7 mouse cellular contexts compared by ENCODE assay signal in genomic region chr11:68965845-68966244, GRCm38 (mm10). TPM values are rescaled to one million over a fixed set of nuclear protein-coding genes. Genes with fewer than 3 reads are reported as not detected.
DNase-seq lines count a peak whose midpoint lies in the region; TF ChIP-seq lines count a peak whose summit lies in the region.

No protein-coding gene starts in this region.

- TF ChIP-seq EP300 in CH12.LX (IDR thresholded peaks at IDR 0.05; ENCODE audit: low read length) = no peak

- H3K4me1 ChIP-seq in CH12.LX (ENCODE audit: control insufficient read depth in 1 of 2, insufficient read depth in 2 of 2) = peaks cover 6 to 21% of the 10 kb centered on the region in 2 experiments; a peak in 3 of 4 replicates

- peak; percentile 79 for TF ChIP-seq CTCF in layer of hippocampus, adult 2 months (conservative IDR thresholded peaks at IDR 0.05)
- peak in 1 of 2 experiments; percentile 88; a peak in 3 of 4 replicates for TF ChIP-seq CTCF in CH12.LX (conservative IDR thresholded peaks at IDR 0.05 in 1 of 2, IDR thresholded peaks at IDR 0.05 in 1 of 2; ENCODE audit: low read depth in 2 of 2, low read length in 2 of 2)

- in situ Hi-C loops in CH12.LX (cut with MboI; ENCODE audit: low pct_ligation_motif_present, low pct_unique_long_range_greater_than_20kb, low sequenced_read_pairs) = no loop called here

- no peaks in the 10 kb centered on the region for H3K79me2 ChIP-seq in CH12.LX (replicated peaks; ENCODE audit: control insufficient read depth, extremely low read depth, insufficient read depth, poor library complexity, severe bottlenecking)

- peaks cover 0 to 9% of the 10 kb centered on the region in 2 experiments for H3K36me3 ChIP-seq in CH12.LX (replicated peaks in 1 of 2; ENCODE audit: control insufficient read depth in 1 of 2, insufficient read depth in 1 of 2, low read length in 1 of 2)

- no peaks in the 10 kb centered on the region for H3K9me3 ChIP-seq in CH12.LX (replicated peaks; ENCODE audit: low read length)

- H3K4me3 ChIP-seq in layer of hippocampus, adult 2 months = no peak overlapping the region
- H3K4me3 ChIP-seq in CH12.LX (replicated peaks in 1 of 3; ENCODE audit: low read depth in 2 of 3, low read length in 2 of 3, poor library complexity in 1 of 3) = no peak overlapping the region

- no peak overlapping the region for H3K9ac ChIP-seq in CH12.LX (ENCODE audit: insufficient read depth, low read depth)

- H3K27me3 ChIP-seq in CH12.LX (replicated peaks) = peaks cover 17% of the 10 kb centered on the region

- no peak for TF ChIP-seq POLR2A in CH12.LX (IDR thresholded peaks at IDR 0.05; ENCODE audit: low read depth, low read length)

- dilution Hi-C loops in CH12.LX (cut with MboI; ENCODE audit: extremely low pct_ligation_motif_present, extremely low pct_unique_long_range_greater_than_20kb, low sequenced_read_pairs) = no loop called here

- DNase-seq in layer of hippocampus, adult 2 months (ENCODE audit: low spot score in 2 of 2) = peak in 1 of 2 experiments; percentile 57
- DNase-seq in layer of hippocampus, adult 9-11 months = no peak
- peak; percentile 85 for DNase-seq in CH12.LX (ENCODE audit: extremely low read depth)
- peak; percentile 76 for DNase-seq in adrenal gland, postnatal 10 days
- DNase-seq in forelimb bud, embryonic 11.5 days (ENCODE audit: low read depth, low spot score) = peak; percentile 58
- DNase-seq in lung, postnatal 25 days (ENCODE audit: low spot score) = peak; percentile 67
- DNase-seq in thymus, postnatal 25 days = peak; percentile 69

- no peak overlapping the region for H3K4me2 ChIP-seq in CH12.LX (ENCODE audit: insufficient read depth, low read depth, poor library complexity, severe bottlenecking)

- no peak overlapping the region for H3K27ac ChIP-seq in layer of hippocampus, adult 2 months
- H3K27ac ChIP-seq in CH12.LX (ENCODE audit: insufficient read depth, low read depth) = no peak overlapping the region

- peak; percentile 77 for TF ChIP-seq RAD21 in CH12.LX (IDR thresholded peaks at IDR 0.05; ENCODE audit: low read depth, low read length)

TF ChIP-seq in CH12.LX, 34 proteins besides CTCF, POLR2A, EP300 and RAD21:
- TF ChIP-seq BHLHE40 (IDR thresholded peaks at IDR 0.05; ENCODE audit: low read depth, low read length) = no peak
- TF ChIP-seq KAT2A (IDR thresholded peaks at IDR 0.05; ENCODE audit: insufficient replicate concordance, low read length) = no peak
- no peak for TF ChIP-seq UBTF (IDR thresholded peaks at IDR 0.05; ENCODE audit: low read depth, low read length)
- no peak for TF ChIP-seq GABPA (IDR thresholded peaks at IDR 0.05; ENCODE audit: insufficient replicate concordance, low read depth, low read length)
- 0 out of 2 replicates have a peak, but pooled peaks have one; percentile 23 for TF ChIP-seq MXI1 (IDR thresholded peaks at IDR 0.05; ENCODE audit: low read depth, low read length)
- TF ChIP-seq SMC3 (IDR thresholded peaks at IDR 0.05; ENCODE audit: low read depth, low read length) = peak; percentile 80
- no peak for TF ChIP-seq USF1 (IDR thresholded peaks at IDR 0.05; ENCODE audit: low read depth, low read length)
- TF ChIP-seq ZKSCAN1 (IDR thresholded peaks at IDR 0.05; ENCODE audit: borderline replicate concordance, low read depth, low read length) = no peak
- no peak for TF ChIP-seq JUND (conservative IDR thresholded peaks at IDR 0.05; ENCODE audit: low read depth, low read length)
- TF ChIP-seq CHD2 (IDR thresholded peaks at IDR 0.05; ENCODE audit: low read length) = no peak
- TF ChIP-seq ETS1 (conservative IDR thresholded peaks at IDR 0.05; ENCODE audit: low read depth, low read length) = no peak
- TF ChIP-seq ZMIZ1 (IDR thresholded peaks at IDR 0.05; ENCODE audit: low read depth, low read length) = no peak
- TF ChIP-seq TBP (conservative IDR thresholded peaks at IDR 0.05; ENCODE audit: low read depth, low read length) = 0 out of 2 replicates have a peak, but pooled peaks have one; percentile 19
- TF ChIP-seq ZC3H11A (IDR thresholded peaks at IDR 0.05; ENCODE audit: low read depth, low read length) = no peak
- no peak for TF ChIP-seq MAX (IDR thresholded peaks at IDR 0.05; ENCODE audit: low read length)
- no peak for TF ChIP-seq E2F4 (IDR thresholded peaks at IDR 0.05; ENCODE audit: insufficient replicate concordance, low read depth, low read length)
- 0 out of 2 replicates have a peak, but pooled peaks have one; percentile 9 for TF ChIP-seq ZNF384 (IDR thresholded peaks at IDR 0.05; ENCODE audit: low read depth, low read length)
- TF ChIP-seq USF2 (conservative IDR thresholded peaks at IDR 0.05; ENCODE audit: low read depth, low read length) = no peak
- TF ChIP-seq NELFE (IDR thresholded peaks at IDR 0.05; ENCODE audit: low read depth, low read length) = no peak
- 0 out of 2 replicates have a peak, but pooled peaks have one; percentile 19 for TF ChIP-seq IRF4 (IDR thresholded peaks at IDR 0.05; ENCODE audit: low read depth, low read length)
- TF ChIP-seq JUN (IDR thresholded peaks at IDR 0.05; ENCODE audit: insufficient read depth, low read depth, low read length) = no peak
- TF ChIP-seq NRF1 (IDR thresholded peaks at IDR 0.05; ENCODE audit: low read depth, low read length) = no peak
- TF ChIP-seq HCFC1 (IDR thresholded peaks at IDR 0.05; ENCODE audit: low read depth, low read length) = no peak
- no peak; the same call in 1 of the 2 replicates for TF ChIP-seq ELF1 (IDR thresholded peaks at IDR 0.05; ENCODE audit: low read depth, low read length)
- TF ChIP-seq MAZ (IDR thresholded peaks at IDR 0.05; ENCODE audit: low read depth, low read length) = 0 out of 2 replicates have a peak, but pooled peaks have one; percentile 39
- TF ChIP-seq CHD1 (IDR thresholded peaks at IDR 0.05; ENCODE audit: low read depth, low read length) = no peak
- no peak for TF ChIP-seq PAX5 (IDR thresholded peaks at IDR 0.05; ENCODE audit: low read length)
- no peak for TF ChIP-seq MEF2A (IDR thresholded peaks at IDR 0.05; ENCODE audit: borderline replicate concordance, low read depth, low read length)
- TF ChIP-seq MAFK (IDR thresholded peaks at IDR 0.05; ENCODE audit: insufficient replicate concordance, low read length) = no peak
- no peak for TF ChIP-seq POLR2AphosphoS2 (IDR thresholded peaks at IDR 0.05; ENCODE audit: low read depth, low read length)
- TF ChIP-seq SIN3A (IDR thresholded peaks at IDR 0.05; ENCODE audit: low read length) = peak; percentile 72; the same call in 1 of the 2 replicates
- TF ChIP-seq MYC (IDR thresholded peaks at IDR 0.05; ENCODE audit: low read depth, low read length) = peak; percentile 69; the same call in 1 of the 2 replicates
- TF ChIP-seq RCOR1 (conservative IDR thresholded peaks at IDR 0.05; ENCODE audit: low read depth, low read length) = no peak
- no peak for TF ChIP-seq TCF12 (IDR thresholded peaks at IDR 0.05; ENCODE audit: low read depth, low read length)

RNA-seq across cellular contexts. Expression of gene Slc25a35, which starts 2.1 kb away (rescaled TPM):
- 1 to 10 TPM; 5.8 to 6.2 TPM for total RNA-seq in layer of hippocampus, adult 2 months (2021)
- total RNA-seq in CH12.LX (2012; rRNA removed) (1.6 and 3.9 TPM in 2 replicates), CH12.LX (2014; rRNA removed) (not detected in 2 replicates)
- 0.83 and 1.0 TPM in 2 replicates for polyA plus RNA-seq in CH12.LX (2012; ENCODE audit: insufficient read length, low read depth)
- total RNA-seq in adrenal gland, postnatal 10 days (2021) = 10 to 100 TPM; 28.5 to 32.9 TPM

RNA-seq across cellular contexts. Expression of gene Arhgef15, which starts 8.6 kb away (rescaled TPM):
- 1 to 10 TPM; 9.5 to 9.7 TPM for total RNA-seq in layer of hippocampus, adult 2 months (2021)
- total RNA-seq in CH12.LX (2012; rRNA removed) = 0.04 TPM in 1 of 2 replicates, not detected in the other
- total RNA-seq in CH12.LX (2014; rRNA removed) = not detected in 2 replicates
- polyA plus RNA-seq in CH12.LX (2012; ENCODE audit: insufficient read length, low read depth) = 0.12 TPM in 1 of 2 replicates, not detected in the other
- total RNA-seq in adrenal gland, postnatal 10 days (2021) = 10 to 100 TPM; 25.4 to 35.9 TPM

RNA-seq across cellular contexts. Expression of gene Rangrf, which starts 9.1 kb away (rescaled TPM):
- 10 to 100 TPM; 16.8 to 20.7 TPM for total RNA-seq in layer of hippocampus, adult 2 months (2021)
- 106 and 160 TPM in 2 replicates for total RNA-seq in CH12.LX (2012; rRNA removed)
- 154 and 158 TPM in 2 replicates for total RNA-seq in CH12.LX (2014; rRNA removed)
- 95.5 and 111 TPM in 2 replicates for polyA plus RNA-seq in CH12.LX (2012; ENCODE audit: insufficient read length, low read depth)
- 10 to 100 TPM; 20.4 to 24.7 TPM for total RNA-seq in adrenal gland, postnatal 10 days (2021)

RNA-seq across cellular contexts. Expression of gene Odf4, which starts 39.0 kb away (rescaled TPM):
- total RNA-seq in layer of hippocampus, adult 2 months (2021) = not detected
- total RNA-seq in CH12.LX (2012; rRNA removed) (not detected in 2 replicates), CH12.LX (2014; rRNA removed) (not detected in 2 replicates)
- polyA plus RNA-seq in CH12.LX (2012; ENCODE audit: insufficient read length, low read depth) = not detected in 2 replicates
- under 1 TPM; 0.27 to 0.60 TPM for total RNA-seq in adrenal gland, postnatal 10 days (2021)

RNA-seq across cellular contexts. Expression of gene Pfas, which starts 42.4 kb away (rescaled TPM):
- total RNA-seq in layer of hippocampus, adult 2 months (2021) = 10 to 100 TPM; 27.5 to 27.8 TPM
- total RNA-seq in CH12.LX (2012; rRNA removed) (110 and 132 TPM in 2 replicates), CH12.LX (2014; rRNA removed) (61.9 and 65.0 TPM in 2 replicates)
- polyA plus RNA-seq in CH12.LX (2012; ENCODE audit: insufficient read length, low read depth) = 66.5 and 72.9 TPM in 2 replicates
- total RNA-seq in adrenal gland, postnatal 10 days (2021) = 10 to 100 TPM; 23.8 to 32.9 TPM

Comparison
In these comparisons a context has a peak if more than half of its experiments do, and no peak if none do; other contexts are left out.
1. RNA of gene Slc25a35, which starts 2.1 kb away (total RNA-seq): 28.5 to 32.9 TPM in adrenal gland, postnatal 10 days; 5.8 to 6.2 TPM in layer of hippocampus, adult 2 months and 1.6 to 3.9 TPM in CH12.LX; every median in the first group is over 4 times any median in the second.
2. RNA of gene Arhgef15, which starts 8.6 kb away (total RNA-seq): 25.4 to 35.9 TPM in adrenal gland, postnatal 10 days and 9.5 to 9.7 TPM in layer of hippocampus, adult 2 months; 0.04 TPM in CH12.LX; every median in the first group is over 10 times any median in the second.
3. RNA of gene Rangrf, which starts 9.1 kb away (total RNA-seq): 106 to 160 TPM in CH12.LX; 20.4 to 24.7 TPM in adrenal gland, postnatal 10 days and 16.8 to 20.7 TPM in layer of hippocampus, adult 2 months; every median in the first group is over 4 times any median in the second.